Mouse (Mus musculus) adrenal gland, adult 2 months (tissue): ENCODE results near the gene Capza1. TPM values are rescaled to one million over a fixed set of nuclear protein-coding genes. Genes with fewer than 3 reads are reported as not detected.
"Not testable (repeated sequence)": the region's sequence is repeated elsewhere in the genome, so short reads cannot be mapped to it uniquely, and the experiment has no call there.

Experiments
- DNase-seq: peaks from one replicate; pipeline ENCODE4 v3.0.0; 2021
- long read RNA-seq: library from polyadenylated mRNA; stranded (forward); transcript quantifications from one replicate; pipeline ENCODE4 v2.0.0, GENCODE M21; 2021
- polyA plus RNA-seq: library from polyadenylated mRNA; depleted of rRNA; stranded (reverse); fragments of >200 nt; gene quantifications from 2 replicates; pipeline ENCODE4 v1.2.3, GENCODE M21; 2012; rRNA removed
- total RNA-seq, 2 experiments: library from RNA; stranded (reverse); gene quantifications; 2 replicates each; pipeline ENCODE4 v1.2.3; 2021

Gene Capza1
- total RNA-seq (100 to 1,000 TPM in 1 of 2 experiments, 10 to 100 TPM in 1; 77.7 to 109 TPM), polyA plus RNA-seq (5.8 and 7.3 TPM in 2 replicates)
- long read RNA-seq, transcript Capza1-201 (10 exons, 3,193 nt) = major isoform, 30 of 37 reads
- long read RNA-seq, partial matches to known transcripts = 0 of 37 reads
- long read RNA-seq, other reads (novel, unspliced or antisense) = 7 of 37 reads

DNA sequence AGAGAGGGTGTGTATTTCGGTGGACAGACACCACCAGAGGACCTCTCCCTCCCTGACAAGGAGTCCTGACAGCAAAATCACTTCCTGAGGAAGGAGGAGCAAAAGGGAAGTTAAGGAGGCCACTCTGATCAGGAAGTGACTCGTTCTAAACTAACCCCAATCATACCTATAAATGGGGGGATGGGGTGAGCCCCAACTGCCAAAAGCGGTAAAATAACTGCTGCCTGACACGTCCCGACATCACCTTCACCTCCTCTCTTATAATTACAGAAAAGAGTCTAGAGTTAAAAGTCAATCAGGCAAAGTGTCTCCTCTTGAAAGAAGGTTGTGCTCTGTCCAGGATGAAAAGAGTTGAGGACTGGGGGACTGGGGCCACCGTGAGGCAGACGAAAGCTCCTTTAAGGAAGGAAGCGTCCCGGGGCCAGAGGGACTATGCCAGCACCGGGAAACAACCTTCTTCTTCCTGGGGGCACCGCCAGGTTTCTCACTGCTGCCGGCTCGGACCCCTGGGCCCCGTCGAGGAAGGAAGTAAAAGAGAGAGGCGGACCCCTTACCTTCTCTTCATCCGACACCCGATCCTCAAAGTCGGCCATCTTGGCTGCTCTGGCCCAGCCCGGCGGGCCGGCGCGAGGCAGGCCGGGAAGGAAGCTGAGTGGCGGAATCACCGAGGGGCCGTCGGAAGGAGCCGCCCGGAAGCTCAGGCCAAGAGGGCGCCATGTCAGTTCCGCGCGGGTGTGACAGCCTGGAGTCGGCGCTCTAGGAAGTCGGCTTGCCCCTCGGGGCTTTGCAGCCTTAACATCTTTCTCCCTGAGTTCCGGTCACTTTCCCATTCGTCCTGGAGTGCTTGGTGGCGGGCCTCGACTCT lies at the start of gene Capza1, which contains the start of gene St7l:
Gene Capza1, minus strand, starts transcription at position 720 of the 865 bp plus-strand sequence.
Gene St7l, plus strand, starts transcription at position 220 of the 865 bp plus-strand sequence.
- peak; percentile 94 for DNase-seq

DNA sequence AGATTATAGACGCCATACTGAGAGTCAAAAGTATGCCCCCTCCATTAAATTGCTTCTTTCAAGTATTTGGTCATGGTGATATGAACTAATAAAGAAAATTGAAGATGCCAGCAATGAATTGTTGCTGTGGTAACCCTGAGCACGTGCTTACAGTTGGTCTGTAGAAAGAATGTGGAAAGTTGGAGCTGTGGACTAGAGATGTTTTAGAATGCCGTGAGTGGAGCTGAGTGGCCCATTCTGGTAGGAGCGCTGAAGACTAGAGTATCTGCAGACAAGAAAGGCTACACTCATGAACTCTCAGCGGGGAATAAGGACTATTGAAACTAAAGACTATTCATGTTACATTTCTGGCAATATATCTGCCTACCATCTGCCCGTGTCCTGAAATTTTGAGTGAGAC lies 44.9 kb upstream of the Capza1 start:
- no peak for DNase-seq

DNA sequence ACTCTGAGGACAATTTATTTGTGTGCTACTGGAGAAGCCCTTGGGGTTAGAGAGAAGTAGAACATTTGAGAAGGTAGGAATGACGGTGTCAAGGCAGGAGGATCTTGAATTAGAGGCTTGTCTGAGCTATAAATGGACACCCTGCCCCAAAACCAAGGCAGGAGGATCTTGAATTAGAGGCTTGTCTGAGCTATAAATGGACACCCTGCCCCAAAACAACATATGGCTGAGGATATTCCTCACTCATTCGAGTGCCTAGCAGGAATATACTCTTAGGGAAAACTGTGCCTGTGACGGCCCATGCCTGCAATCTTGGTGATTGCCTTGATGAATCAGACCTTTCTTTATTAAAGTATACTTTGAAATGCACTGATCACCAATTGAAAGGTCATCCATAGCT lies 41.7 kb upstream of the Capza1 start:
- DNase-seq = no peak

- no peak for DNase-seq
Measured at GRCm38 (mm10) chr3:104905389-104905788, 41.1 kb upstream of the Capza1 start.

DNA sequence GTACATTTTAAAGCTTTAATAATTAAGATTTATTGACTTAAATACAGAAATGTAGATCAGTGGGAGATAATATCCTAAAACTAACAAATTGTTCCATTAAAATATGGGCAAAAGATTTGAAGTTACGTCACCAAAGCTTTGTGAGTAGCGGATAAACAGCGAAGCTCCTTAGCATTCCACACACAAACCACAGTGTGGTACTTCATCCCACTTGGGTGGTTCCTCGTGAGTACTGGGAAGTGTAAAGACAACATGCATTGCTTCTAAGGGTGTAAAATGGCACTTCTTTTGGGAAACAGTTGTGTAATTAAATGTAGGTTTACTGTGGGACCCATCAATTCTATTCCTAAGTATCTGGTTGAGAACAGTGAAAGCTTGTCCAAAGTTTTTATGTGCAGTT lies 36.8 kb upstream of the Capza1 start:
- no peak for DNase-seq

DNA sequence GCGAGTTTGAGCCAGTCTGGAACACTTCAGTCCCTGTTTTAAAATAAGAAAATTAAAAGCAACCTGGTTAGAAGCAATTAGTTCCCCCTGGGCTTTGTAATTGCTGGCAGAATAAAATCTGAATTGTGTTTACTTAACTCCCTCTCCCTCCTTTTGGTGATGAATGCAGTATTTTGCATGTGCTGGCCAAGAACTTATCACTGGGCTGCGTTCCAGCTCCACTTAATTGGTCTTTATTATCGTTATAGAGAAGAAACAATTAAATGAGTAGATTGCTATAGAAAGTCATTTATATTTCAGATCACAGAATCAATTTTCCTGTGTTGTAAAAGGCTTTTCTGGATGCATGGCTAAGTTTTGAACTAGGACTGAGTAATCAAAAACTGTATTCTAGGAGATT lies 31.8 kb upstream of the Capza1 start:
- no peak for DNase-seq

DNA sequence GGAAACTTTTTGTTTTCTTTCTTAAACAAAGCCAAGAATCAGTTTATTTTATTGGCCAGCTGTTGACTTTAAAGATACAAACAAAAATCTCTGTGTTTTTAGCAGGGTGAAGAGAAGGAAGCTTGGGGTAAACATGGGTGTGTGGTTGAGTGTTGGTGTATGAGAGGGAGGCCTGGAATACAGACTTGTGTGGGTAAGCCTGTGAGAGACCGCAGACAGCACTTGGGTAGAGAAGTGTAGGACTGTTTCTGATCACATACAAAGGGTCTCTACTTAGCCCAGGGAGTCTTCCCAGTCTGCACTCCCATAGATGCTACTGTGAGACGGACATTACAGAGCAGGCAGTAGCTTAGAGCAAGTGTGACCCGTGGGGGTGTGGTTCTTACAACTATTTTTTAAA lies 24.3 kb upstream of the Capza1 start:
- no peak for DNase-seq

DNA sequence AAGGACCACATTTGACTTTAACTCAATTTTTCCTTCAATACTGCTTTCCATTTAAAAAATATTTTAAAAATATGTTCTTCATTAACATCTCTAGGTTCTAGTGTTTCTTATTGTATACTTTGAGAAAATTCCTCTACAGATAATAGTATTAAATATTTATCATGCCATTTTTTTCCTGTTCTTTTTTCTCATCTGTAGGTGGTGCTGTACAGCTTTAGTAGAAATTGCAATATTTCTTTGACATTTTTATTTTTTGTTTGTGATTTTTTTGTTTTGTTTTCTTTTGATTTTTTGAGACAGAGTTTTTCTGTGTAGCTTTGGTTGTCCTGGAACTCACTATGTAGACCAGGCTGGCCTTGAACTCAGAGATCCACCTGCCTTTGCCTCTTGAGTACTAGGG lies 5.3 kb upstream of the Capza1 start:
- DNase-seq = no peak

DNA sequence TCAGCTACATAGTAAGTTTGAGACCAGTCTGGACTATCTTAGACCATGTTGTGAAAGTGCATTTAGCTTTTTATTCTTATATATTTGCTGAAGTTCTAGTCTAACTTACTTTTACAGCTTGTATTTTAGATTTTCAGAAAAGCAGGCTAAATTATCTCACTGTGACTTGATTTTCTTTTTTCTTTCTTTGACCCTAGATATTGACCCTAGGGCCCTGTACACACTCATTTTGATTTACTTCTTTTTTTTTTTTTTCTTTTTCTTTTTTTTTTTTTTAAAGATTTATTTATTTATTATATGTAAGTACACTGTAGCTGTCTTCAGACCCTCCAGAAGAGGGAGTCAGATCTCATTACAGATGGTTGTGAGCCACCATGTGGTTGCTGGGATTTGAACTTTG lies 2.4 kb upstream of the Capza1 start:
- DNase-seq = not testable (repeated sequence)

GRCm38 (mm10) chr3:104865341-104865788 lies 1.1 kb upstream of the Capza1 start:
- DNase-seq = no peak

GRCm38 (mm10) chr3:104864651-104865340 lies 491 bp upstream of the Capza1 start:
- peak; percentile 95 for DNase-seq

- DNase-seq = no peak
Measured at GRCm38 (mm10) chr3:104858560-104858959, 5.7 kb downstream of the Capza1 start.

GRCm38 (mm10) chr3:104856106-104856505 lies 8.2 kb downstream of the Capza1 start:
- no peak for DNase-seq

DNA sequence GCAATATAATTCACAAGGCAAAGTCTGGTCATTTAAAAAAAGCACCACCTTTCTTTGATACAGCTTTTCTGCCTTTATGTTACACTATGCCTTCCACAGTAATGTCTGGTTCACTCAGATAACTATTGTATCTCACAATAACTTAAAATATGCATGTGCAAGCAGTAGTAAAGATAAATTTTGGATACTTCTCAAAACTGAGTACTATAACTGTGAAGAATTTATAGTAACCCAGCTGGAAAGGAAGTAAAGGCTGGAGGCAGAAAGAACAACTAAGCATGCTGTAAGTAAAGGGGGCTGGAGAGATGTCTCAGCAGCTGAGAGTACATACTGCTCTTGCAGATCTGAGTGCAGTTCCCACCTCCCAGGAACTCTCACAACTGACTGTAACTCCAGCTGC lies 9.4 kb downstream of the Capza1 start:
- no peak for DNase-seq

DNA sequence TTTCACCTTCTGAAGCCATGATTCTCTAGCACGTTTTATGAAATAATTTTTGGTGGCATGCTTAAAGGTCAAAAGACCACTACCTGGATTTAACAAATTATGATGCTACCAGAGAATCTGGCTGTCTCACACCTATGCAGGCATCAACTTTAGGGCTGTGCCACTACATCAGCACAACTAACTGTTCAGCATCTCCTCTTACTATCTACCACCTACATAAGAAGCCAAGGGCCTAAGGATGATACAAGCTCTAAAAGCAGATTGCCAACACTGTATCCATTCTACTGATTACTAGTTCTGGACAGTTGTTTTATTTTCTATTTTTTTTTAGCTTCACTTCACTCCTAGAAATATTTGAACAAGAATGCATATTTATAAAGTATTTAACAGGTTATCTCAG lies 9.8 kb downstream of the Capza1 start:
- DNase-seq = no peak

DNA sequence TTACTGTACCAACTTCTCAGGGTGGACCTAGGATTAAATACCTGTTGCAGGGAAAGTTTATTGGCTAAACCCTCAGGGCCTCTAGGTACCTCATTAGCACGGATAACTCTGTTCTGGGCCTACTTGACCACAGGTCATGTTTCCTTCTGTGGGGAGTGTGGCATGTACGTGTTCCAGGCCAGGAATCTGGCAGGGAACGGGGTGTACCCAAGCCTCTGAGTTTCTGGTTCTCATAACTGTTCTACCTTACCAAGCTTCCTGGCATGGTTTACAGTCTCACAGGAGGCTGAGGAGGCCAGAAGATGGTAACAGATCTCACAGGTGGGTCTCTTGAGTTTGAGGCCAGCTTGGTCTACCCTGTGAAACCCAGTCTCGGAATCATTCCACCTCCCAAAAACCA lies 17.7 kb downstream of the Capza1 start:
- DNase-seq = no peak

DNA sequence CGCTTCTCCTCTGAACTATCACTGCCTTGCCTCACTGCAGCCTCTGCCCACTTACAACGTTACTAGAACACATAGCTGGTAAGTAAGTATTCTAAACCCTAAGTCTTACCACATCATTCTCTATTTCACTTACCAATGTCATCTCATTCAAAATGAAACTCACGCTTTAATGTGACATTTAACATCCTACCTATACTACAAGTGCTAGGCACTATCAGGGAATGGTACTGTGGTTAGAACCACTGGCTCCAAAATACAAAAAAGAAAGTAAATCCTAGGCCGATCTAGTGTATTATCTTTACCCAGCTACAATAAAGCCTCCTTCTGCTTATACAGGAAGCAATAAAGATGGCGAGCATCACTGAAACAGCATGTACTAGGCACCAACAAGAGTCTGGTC lies 23.3 kb downstream of the Capza1 start:
- DNase-seq = no peak

DNA sequence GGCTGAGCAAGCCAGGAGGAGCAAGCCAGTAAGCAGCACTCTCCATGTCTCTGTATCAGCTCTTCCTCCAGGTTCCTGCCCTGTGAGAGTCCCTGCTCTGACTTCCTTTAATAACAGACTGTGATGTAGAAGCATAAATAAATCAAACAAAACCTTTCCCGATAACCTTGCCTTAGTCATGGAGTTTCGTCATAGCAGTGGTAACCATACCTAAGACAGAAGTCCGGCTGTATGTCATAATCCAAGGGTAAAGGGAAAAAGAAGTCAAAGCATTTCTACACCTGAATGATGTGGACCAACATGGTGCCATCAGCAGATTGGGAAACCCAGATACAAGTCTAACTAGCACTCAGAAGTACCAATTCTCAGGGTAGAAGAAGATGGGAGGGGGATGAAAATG lies 28.5 kb downstream of the Capza1 start:
- no peak for DNase-seq

DNA sequence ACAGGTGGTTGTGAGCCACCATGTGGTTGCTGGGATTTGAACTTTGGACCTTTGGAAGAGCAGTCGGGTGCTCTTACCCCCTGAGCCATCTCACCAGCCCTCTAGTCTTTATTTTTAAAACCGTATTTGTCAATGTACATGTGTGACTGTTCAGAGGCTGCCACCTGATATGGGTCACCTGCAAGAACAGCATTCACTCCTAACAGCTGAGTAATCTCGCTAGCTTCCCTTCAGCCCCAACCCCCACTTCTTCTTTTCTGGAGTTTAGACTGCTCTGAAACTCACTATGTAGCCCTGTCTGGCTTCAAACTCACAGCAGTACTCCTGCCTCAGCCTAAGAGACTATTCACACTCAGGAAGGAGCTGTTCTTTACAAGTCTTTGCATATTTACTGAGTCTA lies 41.9 kb downstream of the Capza1 start:
- DNase-seq = no peak

GRCm38 (mm10) chr3:104820426-104820825 lies 43.9 kb downstream of the Capza1 start:
- DNase-seq = no peak

GRCm38 (mm10) chr3:104818749-104819134 lies 45.6 kb downstream of the Capza1 start:
- DNase-seq = no peak

DNA sequence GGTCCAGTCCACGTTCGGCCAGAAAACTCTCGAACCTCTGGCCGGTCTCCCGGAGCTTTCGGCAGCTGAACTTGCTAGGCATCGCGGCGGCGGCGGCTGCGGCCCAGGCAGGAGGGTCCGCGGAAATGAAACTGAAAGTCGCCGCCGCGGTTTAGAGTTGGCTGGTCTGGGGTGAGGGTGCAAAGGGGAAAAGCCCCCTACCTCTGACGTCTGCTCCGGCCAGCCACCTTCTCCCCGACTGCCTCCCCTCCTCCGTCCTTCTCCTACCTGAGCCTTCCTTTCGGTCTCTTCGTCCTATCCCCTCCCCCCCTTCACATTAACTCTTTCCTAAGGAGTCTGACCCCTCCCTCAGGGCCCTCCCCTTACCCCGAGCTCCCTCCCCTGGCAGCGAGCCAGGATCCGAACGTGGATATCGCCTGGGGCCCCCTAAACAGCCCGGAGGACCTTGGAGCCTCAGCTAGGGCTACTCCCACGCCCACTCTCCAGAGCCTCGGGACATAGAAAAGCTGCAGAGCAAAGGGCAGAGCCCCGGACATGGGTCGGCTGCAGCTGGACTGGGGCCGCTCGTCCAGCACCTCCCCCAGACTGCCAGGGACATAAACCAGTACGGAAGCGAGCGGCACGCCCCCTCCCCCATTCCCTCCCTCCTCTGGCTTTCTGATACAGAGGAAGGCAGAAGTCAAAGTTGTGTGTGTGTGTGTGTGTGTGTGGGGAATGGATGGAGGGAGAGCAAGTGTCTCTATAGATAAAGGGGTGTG lies 46.1 kb downstream of the Capza1 start, which contains the start of gene Mov10:
Gene Mov10, minus strand, starts transcription at position 573 of the 758 bp plus-strand sequence.
- peak; percentile 81 for DNase-seq
